Mouse (Mus musculus) left cerebral cortex, postnatal 4 days (tissue): ENCODE measurements at regions not wholly inside any gene's neighbourhood (a gene's known extent, or its start where the extent isn't known, plus 50 kb on each side); places are given as distances from the start of the nearest gene placed in this dataset.

Experiments
- DNase-seq: peaks from one replicate; pipeline ENCODE4 v3.0.0-alpha.2; 2022
- intact Hi-C: fragments of 180-260 bp; cut with DNase I; formaldehyde crosslinking; loops from one replicate; pipeline ENCODE4 v1.15.1; 2025

- intact Hi-C loops: no loop called here
- no peak for DNase-seq
Observed at GRCm38 (mm10) chr15:89940591-89940990, 98.9 kb upstream of the Syt10 start.

- intact Hi-C loops: no loop called here
- DNase-seq: no peak
Observed at GRCm38 (mm10) chr15:89932370-89932769, 90.7 kb upstream of the Syt10 start.

GRCm38 (mm10) chr15:89915587-89915986, 73.9 kb upstream of the Syt10 start:
- intact Hi-C loops: no loop called here
- no peak for DNase-seq

GRCm38 (mm10) chr15:89903057-89903456, 61.4 kb upstream of the Syt10 start:
- intact Hi-C loops: no loop called here
- DNase-seq: peak; percentile 5

- no peak for DNase-seq
- intact Hi-C loops: no loop called here
Observed at GRCm38 (mm10) chr15:89893668-89894067, 52.0 kb upstream of the Syt10 start.
